Mouse (Mus musculus): ENCODE data around the gene Neil1. TPM values are rescaled to one million over a fixed set of nuclear protein-coding genes. Genes with fewer than 3 reads are reported as not detected.
A peak's percentile ranks its signal among the peaks of the same experiment; 100 is the strongest.

Neil1 gene
- polyA plus RNA-seq, 1 experiment from 2014 or later, result 6.2 TPM

GRCm38 (mm10) chr9:57152331-57152730, 4.2 kb upstream of the Neil1 start:
- Histone ChIP-seq H3K27ac (ENCODE audit: low read length) (no peak overlapping the region), H3K9me3 (ENCODE audit: low read length) (no peaks in the 10 kb centered on the region), H3K4me3 (ENCODE audit: low read depth, low read length) (no peak overlapping the region), H3K27me3 (replicated peaks; ENCODE audit: insufficient read depth, low read length) (no peaks in the 10 kb centered on the region), H3K9ac (replicated peaks; ENCODE audit: low read depth) (no peak overlapping the region), H3K4me1 (ENCODE audit: insufficient read depth, low read depth, low read length) (peaks cover 2% of the 10 kb centered on the region; the same call in 1 of the 2 replicates), H3K4me2 (replicated peaks; ENCODE audit: low read depth, low read length) (no peak overlapping the region), H3K36me3 (ENCODE audit: insufficient read depth, low read length) (no peaks in the 10 kb centered on the region)
- 48% methylated on average over 6 of the region's 6 CpGs for WGBS
- ATAC-seq (no peak), DNase-seq (ENCODE audit: low spot score) (no peak)
- TF ChIP-seq CTCF (IDR thresholded peaks at IDR 0.05) (no peak), EP300 (IDR thresholded peaks at IDR 0.05) (no peak)

GRCm38 (mm10) chr9:57150192-57150591, 2.1 kb upstream of the Neil1 start:
- no peak overlapping the region for H3K4me3 ChIP-seq (ENCODE audit: low read depth, low read length)
- TF ChIP-seq CTCF (IDR thresholded peaks at IDR 0.05), result no peak
- TF ChIP-seq EP300 (IDR thresholded peaks at IDR 0.05), result no peak
- H3K9me3 ChIP-seq (ENCODE audit: low read length), result no peaks in the 10 kb centered on the region
- H3K27ac ChIP-seq (ENCODE audit: low read length), result no peak overlapping the region
- H3K4me2 ChIP-seq (replicated peaks; ENCODE audit: low read depth, low read length), result no peak overlapping the region
- H3K9ac ChIP-seq (replicated peaks; ENCODE audit: low read depth), result no peak overlapping the region
- H3K4me1 ChIP-seq (ENCODE audit: insufficient read depth, low read depth, low read length), result peaks cover 8% of the 10 kb centered on the region; the same call in 1 of the 2 replicates
- ATAC-seq (no peak), DNase-seq (ENCODE audit: low spot score) (no peak)
- no peaks in the 10 kb centered on the region for H3K27me3 ChIP-seq (replicated peaks; ENCODE audit: insufficient read depth, low read length)
- no peaks in the 10 kb centered on the region for H3K36me3 ChIP-seq (ENCODE audit: insufficient read depth, low read length)
- WGBS, result 73% methylated on average over 5 of the region's 5 CpGs

- H3K9me3 ChIP-seq (ENCODE audit: low read length), result no peaks in the 10 kb centered on the region
- ATAC-seq, result no peak
- no peaks in the 10 kb centered on the region for H3K27me3 ChIP-seq (replicated peaks; ENCODE audit: insufficient read depth, low read length)
- H3K36me3 ChIP-seq (ENCODE audit: insufficient read depth, low read length), result no peaks in the 10 kb centered on the region
- H3K4me1 ChIP-seq (ENCODE audit: insufficient read depth, low read depth, low read length), result peaks cover 8% of the 10 kb centered on the region; the same call in 1 of the 2 replicates
- H3K27ac ChIP-seq (ENCODE audit: low read length), result peak overlapping the region; percentile 90
- peak overlapping the region; percentile 89; the same call in 1 of the 2 replicates for H3K4me2 ChIP-seq (replicated peaks; ENCODE audit: low read depth, low read length)
- DNase-seq (ENCODE audit: low spot score), result no peak
- WGBS, result 69% methylated on average over 6 of the region's 6 CpGs
- TF ChIP-seq CTCF (IDR thresholded peaks at IDR 0.05), result no peak
- TF ChIP-seq EP300 (IDR thresholded peaks at IDR 0.05), result no peak
- no peak overlapping the region for H3K9ac ChIP-seq (replicated peaks; ENCODE audit: low read depth)
- no peak overlapping the region for H3K4me3 ChIP-seq (ENCODE audit: low read depth, low read length)
Measured at GRCm38 (mm10) chr9:57149021-57149420, 916 bp upstream of the Neil1 start.

- ATAC-seq (peak; percentile 20), DNase-seq (ENCODE audit: low spot score) (peak; percentile 28)
- Histone ChIP-seq H3K9me3 (ENCODE audit: low read length) (no peaks in the 10 kb centered on the region), H3K27ac (ENCODE audit: low read length) (peak overlapping the region; percentile 90), H3K4me1 (ENCODE audit: insufficient read depth, low read depth, low read length) (peaks cover 8% of the 10 kb centered on the region; the same call in 1 of the 2 replicates), H3K4me2 (replicated peaks; ENCODE audit: low read depth, low read length) (peak overlapping the region; percentile 89), H3K36me3 (ENCODE audit: insufficient read depth, low read length) (no peaks in the 10 kb centered on the region), H3K27me3 (replicated peaks; ENCODE audit: insufficient read depth, low read length) (no peaks in the 10 kb centered on the region), H3K4me3 (ENCODE audit: low read depth, low read length) (peak overlapping the region; percentile 44), H3K9ac (replicated peaks; ENCODE audit: low read depth) (peak overlapping the region; percentile 76)
- TF ChIP-seq EP300 (IDR thresholded peaks at IDR 0.05) (no peak), CTCF (IDR thresholded peaks at IDR 0.05) (no peak)
- 6% methylated on average over 19 of the region's 19 CpGs for WGBS
Measured at GRCm38 (mm10) chr9:57147205-57148143, 631 bp downstream of the Neil1 start.

GRCm38 (mm10) chr9:57146451-57147066, 1.5 kb downstream of the Neil1 start:
- Histone ChIP-seq H3K9ac (replicated peaks; ENCODE audit: low read depth) (no peak overlapping the region), H3K27me3 (replicated peaks; ENCODE audit: insufficient read depth, low read length) (no peaks in the 10 kb centered on the region), H3K9me3 (ENCODE audit: low read length) (no peaks in the 10 kb centered on the region), H3K36me3 (ENCODE audit: insufficient read depth, low read length) (no peaks in the 10 kb centered on the region), H3K27ac (ENCODE audit: low read length) (no peak overlapping the region), H3K4me3 (ENCODE audit: low read depth, low read length) (no peak overlapping the region), H3K4me1 (ENCODE audit: insufficient read depth, low read depth, low read length) (peaks cover 8% of the 10 kb centered on the region; the same call in 1 of the 2 replicates), H3K4me2 (replicated peaks; ENCODE audit: low read depth, low read length) (no peak overlapping the region)
- TF ChIP-seq EP300 (IDR thresholded peaks at IDR 0.05) (no peak), CTCF (IDR thresholded peaks at IDR 0.05) (no peak)
- DNase-seq (ENCODE audit: low spot score) (no peak), ATAC-seq (no peak)
- WGBS, result 84% methylated on average over 17 of the region's 17 CpGs

- Histone ChIP-seq H3K4me1 (ENCODE audit: insufficient read depth, low read depth, low read length) (peaks cover 8% of the 10 kb centered on the region; the same call in 1 of the 2 replicates), H3K4me2 (replicated peaks; ENCODE audit: low read depth, low read length) (no peak overlapping the region), H3K9me3 (ENCODE audit: low read length) (no peaks in the 10 kb centered on the region), H3K27me3 (replicated peaks; ENCODE audit: insufficient read depth, low read length) (no peaks in the 10 kb centered on the region), H3K27ac (ENCODE audit: low read length) (no peak overlapping the region), H3K9ac (replicated peaks; ENCODE audit: low read depth) (no peak overlapping the region), H3K36me3 (ENCODE audit: insufficient read depth, low read length) (no peaks in the 10 kb centered on the region), H3K4me3 (ENCODE audit: low read depth, low read length) (no peak overlapping the region)
- TF ChIP-seq CTCF (IDR thresholded peaks at IDR 0.05) (no peak), EP300 (IDR thresholded peaks at IDR 0.05) (no peak)
- DNase-seq (ENCODE audit: low spot score) (no peak), ATAC-seq (no peak)
- WGBS, result 84% methylated on average over 8 of the region's 8 CpGs
Measured at GRCm38 (mm10) chr9:57144830-57145229, 3.3 kb downstream of the Neil1 start.

Data from lung, postnatal 0 days (tissue).